Mouse (Mus musculus) intestine, postnatal 0 days (tissue): ENCODE measurements around the gene Gpr135. TPM values are rescaled to one million over a fixed set of nuclear protein-coding genes. Genes with fewer than 3 reads are reported as not detected.

Experiments
- ATAC-seq: fragments of 200-750 bp; cut with Nextera tagmentation; 2 replicates; pipeline ENCODE4 v1.8.0; 2017; ENCODE audit warnings: mild to moderate bottlenecking, moderate TSS enrichment, moderate library complexity
- H3K27ac ChIP-seq: fragments of 300-500 bp; sonication (generic); 2 replicates; pipeline ENCODE4 v1.5.1; 2014; ENCODE audit warnings: mild to moderate bottlenecking, low read depth, low read length, moderate library complexity
- H3K27me3 ChIP-seq: fragments of 300-500 bp; sonication (generic); replicated peaks from 2 replicates; pipeline ENCODE4 v1.6.1; 2014; ENCODE audit warnings: low read length, mixed read lengths; ENCODE audit not compliant: control insufficient read depth, insufficient read depth
- H3K36me3 ChIP-seq: fragments of 300-500 bp; sonication (generic); 2 replicates; pipeline ENCODE4 v1.6.1; 2014; ENCODE audit warnings: mild to moderate bottlenecking, moderate library complexity; ENCODE audit not compliant: control insufficient read depth, insufficient read depth
- H3K4me1 ChIP-seq: fragments of 300-500 bp; sonication (generic); replicated peaks from 2 replicates; pipeline ENCODE4 v1.6.1; 2014; ENCODE audit warnings: antibody characterized with exemption, low read length, mixed read lengths; ENCODE audit not compliant: control insufficient read depth, insufficient read depth
- H3K4me2 ChIP-seq: fragments of 300-500 bp; sonication (generic); replicated peaks from 2 replicates; pipeline ENCODE4 v1.6.1; 2014; ENCODE audit warnings: low read depth, mild to moderate bottlenecking, moderate library complexity
- H3K4me3 ChIP-seq: fragments of 300-500 bp; sonication (generic); 2 replicates; pipeline ENCODE4 v1.5.1; 2014; ENCODE audit warnings: low read depth, low read length
- H3K9ac ChIP-seq: fragments of 300-500 bp; sonication (generic); 2 replicates; pipeline ENCODE4 v1.6.1; 2014; ENCODE audit warnings: mild to moderate bottlenecking, low read depth, low read length
- H3K9me3 ChIP-seq: fragments of 300-500 bp; sonication (generic); 2 replicates; pipeline ENCODE4 v1.6.1; 2016; ENCODE audit warnings: mixed run types; ENCODE audit not compliant: control insufficient read depth
- CTCF ChIP-seq: sonication (generic); IDR thresholded peaks from 2 replicates; pipeline ENCODE4 v1.5.1; 2016; ENCODE audit warnings: low read depth, mild to moderate bottlenecking, control low read depth, antibody characterized with exemption, moderate library complexity
- WGBS: fragments of 180-500 bp; shearing (Covaris S2); extraction: QIAGEN DNeasy Blood & Tissue Kit; methylation state at CpG from one replicate; pipeline ENCODE4 v1.1.7; 2014; 5-methylcytosine and 5-hydroxymethylcytosine counted together
- polyA plus RNA-seq: library from polyadenylated mRNA; unstranded; fragments of >200 nt; fragmentation: Nextera tagmentation; extraction: Ambion mirVana; gene quantifications from 2 replicates; pipeline ENCODE4 v1.2.1, GENCODE M21; 2015

Gpr135 gene
- polyA plus RNA-seq, 1 experiment from 2014 or later = 0.65 TPM

- Histone ChIP-seq H3K27me3 (no peaks in the 10 kb centered on the region), H3K4me3 (no peak overlapping the region), H3K36me3 (peaks cover 20% of the 10 kb centered on the region), H3K9me3 (no peaks in the 10 kb centered on the region), H3K27ac (no peak overlapping the region), H3K4me1 (no peaks in the 10 kb centered on the region), H3K4me2 (no peak overlapping the region), H3K9ac (no peak overlapping the region)
- ATAC-seq = no peak
- no peak for TF ChIP-seq CTCF
- WGBS = 76% methylated on average over 6 of the region's 6 CpGs
Measured at GRCm38 (mm10) chr12:72102776-72103175, 31.9 kb upstream of the Gpr135 start.

DNA sequence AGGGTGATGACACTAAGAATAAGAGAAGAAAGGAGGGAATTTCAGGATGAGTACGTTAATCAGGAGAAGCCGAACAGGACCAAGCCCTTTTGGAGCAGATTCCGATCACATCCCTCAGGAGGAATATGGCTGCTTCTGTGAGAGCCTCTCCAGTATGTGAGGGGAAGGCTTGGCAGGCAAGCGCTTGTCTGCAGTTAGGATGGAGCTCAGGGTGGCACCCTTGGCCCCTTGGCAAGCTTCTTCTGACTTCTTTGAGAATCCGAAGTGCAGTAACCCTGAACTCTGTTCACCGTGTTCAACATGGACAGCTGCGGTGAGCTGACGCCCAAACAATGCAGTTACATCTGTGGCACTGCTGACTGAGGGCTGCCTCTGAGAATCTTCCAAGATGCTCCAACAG is 26.0 kb upstream of the Gpr135 start:
- Histone ChIP-seq H3K4me1 (no peaks in the 10 kb centered on the region), H3K36me3 (peaks cover 73% of the 10 kb centered on the region), H3K9me3 (no peaks in the 10 kb centered on the region), H3K4me3 (no peak overlapping the region), H3K27ac (no peak overlapping the region), H3K9ac (no peak overlapping the region), H3K4me2 (no peak overlapping the region), H3K27me3 (no peaks in the 10 kb centered on the region)
- ATAC-seq = no peak
- WGBS = 96% methylated on average over 8 of the region's 8 CpGs
- TF ChIP-seq CTCF = no peak

GRCm38 (mm10) chr12:72089802-72090201 is 18.9 kb upstream of the Gpr135 start:
- Histone ChIP-seq H3K9me3 (no peaks in the 10 kb centered on the region), H3K4me3 (no peak overlapping the region), H3K4me2 (no peak overlapping the region), H3K27ac (no peak overlapping the region), H3K4me1 (0 out of 2 replicates have a peak, but pooled peaks cover 4% of the 10 kb centered on the region), H3K27me3 (no peaks in the 10 kb centered on the region), H3K36me3 (peaks cover 44% of the 10 kb centered on the region), H3K9ac (no peak overlapping the region)
- 75% methylated on average over 4 of the region's 4 CpGs for WGBS
- no peak for ATAC-seq
- TF ChIP-seq CTCF = no peak

- peak overlapping the region; percentile 74 for H3K4me2 ChIP-seq
- H3K36me3 ChIP-seq = peaks cover 11% of the 10 kb centered on the region; the same call in 1 of the 2 replicates
- under 1% methylated on average over 18 of the region's 18 CpGs for WGBS
- 0 out of 2 replicates have a peak, but pooled peaks cover 4% of the 10 kb centered on the region for H3K4me1 ChIP-seq
- no peak; the same call in 1 of the 2 replicates for TF ChIP-seq CTCF
- H3K4me3 ChIP-seq = peak overlapping the region; percentile 76
- no peaks in the 10 kb centered on the region for H3K27me3 ChIP-seq
- H3K9ac ChIP-seq = peak overlapping the region; percentile 74
- peak overlapping the region; percentile 94 for H3K27ac ChIP-seq
- peak; percentile 15 for ATAC-seq
- H3K9me3 ChIP-seq = no peaks in the 10 kb centered on the region
Measured at GRCm38 (mm10) chr12:72086166-72086825, 15.4 kb upstream of the Gpr135 start.

DNA sequence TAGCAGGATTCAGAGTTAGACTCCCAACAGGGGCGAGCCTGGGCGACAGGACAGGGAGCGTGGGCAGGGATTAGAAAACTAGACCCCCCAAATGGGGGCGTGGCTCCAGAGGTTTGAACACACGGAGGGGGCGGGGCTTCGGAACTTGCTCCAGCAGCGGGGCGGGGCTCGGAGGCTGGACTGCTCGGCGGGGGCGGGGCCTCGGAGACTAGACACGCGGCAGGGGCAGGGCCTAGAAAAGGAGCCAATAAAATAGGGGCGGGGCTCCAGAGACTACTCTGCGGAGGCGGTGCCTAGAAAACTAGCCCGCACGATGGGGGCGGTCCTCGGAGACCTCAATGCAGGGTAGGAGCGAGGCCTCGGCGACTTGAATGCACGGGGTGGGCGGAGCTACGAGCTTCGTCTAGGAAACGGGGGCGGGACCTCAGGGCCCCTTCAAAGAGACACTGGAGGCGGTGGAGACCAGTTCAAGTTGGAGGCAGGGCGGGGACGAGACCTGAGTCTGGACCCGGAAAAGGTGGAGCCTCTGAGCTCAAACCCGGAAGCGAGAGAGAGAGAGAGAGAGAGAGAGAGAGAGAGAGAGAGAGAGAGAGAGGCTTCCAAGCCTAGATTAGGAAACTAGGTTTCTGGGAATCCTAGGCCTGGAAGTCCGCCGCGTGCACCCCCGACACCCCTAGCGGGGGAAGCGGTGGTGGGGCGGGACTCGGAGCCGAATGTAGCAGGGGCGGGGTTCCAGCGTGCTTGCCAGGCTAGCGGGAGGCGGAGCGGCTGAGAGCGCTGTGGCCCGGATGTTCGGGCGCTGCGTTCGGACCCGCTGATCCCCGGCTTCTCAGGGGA is 14.6 kb upstream of the Gpr135 start, which contains the start of the genes L3hypdh and Jkamp:
Gene L3hypdh (minus strand): TSS at position 111 of the 837 bp plus-strand sequence.
Gene Jkamp (plus strand): TSS at position 261 of the 837 bp plus-strand sequence.
- ATAC-seq = peak; percentile 97
- TF ChIP-seq CTCF = peak; percentile 46
- peak within 1 kb of the TSS; percentile 94 for H3K27ac ChIP-seq

DNA sequence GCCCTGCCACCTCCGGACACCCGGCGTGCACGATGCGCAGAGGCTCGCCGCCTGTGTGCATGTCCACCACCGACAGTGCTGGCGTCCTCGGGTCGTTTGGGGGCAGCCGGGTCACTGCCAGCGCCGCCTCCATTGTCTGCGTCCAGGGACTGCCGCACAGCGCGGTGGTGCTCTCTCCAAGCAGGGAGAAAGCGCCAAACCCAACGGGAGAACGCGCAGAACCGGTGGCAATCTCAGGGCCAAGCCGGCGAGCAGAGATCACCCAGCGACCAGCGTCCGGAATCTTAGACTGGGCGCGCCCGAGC is 14.1 kb upstream of the Gpr135 start:
- peak; percentile 8; the same call in 1 of the 2 replicates for TF ChIP-seq CTCF
- H3K9me3 ChIP-seq = no peaks in the 10 kb centered on the region
- H3K4me2 ChIP-seq = peak overlapping the region; percentile 92
- no peaks in the 10 kb centered on the region for H3K27me3 ChIP-seq
- H3K4me3 ChIP-seq = peak overlapping the region; percentile 76
- WGBS = under 1% methylated on average over 31 of the region's 31 CpGs
- H3K36me3 ChIP-seq = 0 out of 2 replicates have a peak, but pooled peaks cover 3% of the 10 kb centered on the region
- H3K9ac ChIP-seq = peak overlapping the region; percentile 72
- H3K27ac ChIP-seq = peak overlapping the region; percentile 94
- H3K4me1 ChIP-seq = 0 out of 2 replicates have a peak, but pooled peaks cover 4% of the 10 kb centered on the region
- ATAC-seq = no peak; the same call in 1 of the 2 replicates

More for the DNA sequence above, 14.6 kb upstream of the Gpr135 start, which contains the start of the genes L3hypdh and Jkamp:
- under 1% methylated on average over 59 of the region's 60 CpGs for WGBS
- H3K9me3 ChIP-seq = no peaks in the 10 kb centered on the region
- H3K27me3 ChIP-seq = no peaks in the 10 kb centered on the region
- 0 out of 2 replicates have a peak, but pooled peaks cover 4% of the 10 kb centered on the region for H3K4me1 ChIP-seq
- H3K4me2 ChIP-seq = peak within 1 kb of the TSS; percentile 92
- peak within 1 kb of the TSS; percentile 74 for H3K9ac ChIP-seq
- peaks cover 7% of the 10 kb centered on the region; the same call in 1 of the 2 replicates for H3K36me3 ChIP-seq
- peak within 1 kb of the TSS; percentile 76 for H3K4me3 ChIP-seq
